Mouse (Mus musculus): ENCODE data around the gene Fam155a.
"Not testable (repeated sequence)": the region's sequence is repeated elsewhere in the genome, so short reads cannot be mapped to it uniquely, and the experiment has no call there.

The Fam155a gene

GRCm38 (mm10) chr8:9404651-9405050 lies 366.3 kb downstream of the Fam155a start:
- no peak for DNase-seq (ENCODE audit: low read depth, low spot score)

GRCm38 (mm10) chr8:9402393-9402792 lies 368.6 kb downstream of the Fam155a start:
- DNase-seq (ENCODE audit: low read depth, low spot score), result no peak

- peak; percentile 67 for DNase-seq (ENCODE audit: low read depth, low spot score)
Observed at GRCm38 (mm10) chr8:9398606-9399263, 372.2 kb downstream of the Fam155a start.

- DNase-seq (ENCODE audit: low read depth, low spot score), result peak; percentile 60
Observed at GRCm38 (mm10) chr8:9398040-9398439, 372.9 kb downstream of the Fam155a start.

GRCm38 (mm10) chr8:9394670-9395069 lies 376.3 kb downstream of the Fam155a start:
- DNase-seq (ENCODE audit: low read depth, low spot score), result peak; percentile 79

GRCm38 (mm10) chr8:9393246-9393645 lies 377.7 kb downstream of the Fam155a start:
- peak; percentile 68 for DNase-seq (ENCODE audit: low read depth, low spot score)

- DNase-seq (ENCODE audit: low read depth, low spot score), result not testable (repeated sequence)
Observed at GRCm38 (mm10) chr8:9390229-9390628, 380.7 kb downstream of the Fam155a start.

- peak; percentile 52 for DNase-seq (ENCODE audit: low read depth, low spot score)
Observed at GRCm38 (mm10) chr8:9369201-9369600, 401.8 kb downstream of the Fam155a start.

GRCm38 (mm10) chr8:9367721-9368120 lies 403.2 kb downstream of the Fam155a start:
- DNase-seq (ENCODE audit: low read depth, low spot score), result peak; percentile 59

GRCm38 (mm10) chr8:9365381-9365780 lies 405.6 kb downstream of the Fam155a start:
- DNase-seq (ENCODE audit: low read depth, low spot score), result no peak

- DNase-seq (ENCODE audit: low read depth, low spot score), result peak; percentile 76
Observed at GRCm38 (mm10) chr8:9348523-9349135, 422.3 kb downstream of the Fam155a start.

GRCm38 (mm10) chr8:9347163-9347562 lies 423.8 kb downstream of the Fam155a start:
- no peak for DNase-seq (ENCODE audit: low read depth, low spot score)

GRCm38 (mm10) chr8:9344136-9344535 lies 426.8 kb downstream of the Fam155a start:
- peak; percentile 54 for DNase-seq (ENCODE audit: low read depth, low spot score)

- peak; percentile 76 for DNase-seq (ENCODE audit: low read depth, low spot score)
Observed at GRCm38 (mm10) chr8:9342998-9343397, 428.0 kb downstream of the Fam155a start.

- DNase-seq (ENCODE audit: low read depth, low spot score), result peak; percentile 55
Observed at GRCm38 (mm10) chr8:9342593-9342992, 428.4 kb downstream of the Fam155a start.

GRCm38 (mm10) chr8:9337905-9338304 lies 433.1 kb downstream of the Fam155a start:
- peak; percentile 34 for DNase-seq (ENCODE audit: low read depth, low spot score)

- no peak for DNase-seq (ENCODE audit: low read depth, low spot score)
Observed at GRCm38 (mm10) chr8:9335933-9336303, 435.0 kb downstream of the Fam155a start.

- DNase-seq (ENCODE audit: low read depth, low spot score), result no peak
Observed at GRCm38 (mm10) chr8:9335285-9335932, 435.6 kb downstream of the Fam155a start.

- peak; percentile 38 for DNase-seq (ENCODE audit: low read depth, low spot score)
Observed at GRCm38 (mm10) chr8:9332766-9333165, 438.2 kb downstream of the Fam155a start.

- no peak for DNase-seq (ENCODE audit: low read depth, low spot score)
Observed at GRCm38 (mm10) chr8:9309456-9309855, 461.5 kb downstream of the Fam155a start.

GRCm38 (mm10) chr8:9303526-9304135 lies 467.3 kb downstream of the Fam155a start:
- DNase-seq (ENCODE audit: low read depth, low spot score), result peak; percentile 27

GRCm38 (mm10) chr8:9295046-9295445 lies 475.9 kb downstream of the Fam155a start:
- DNase-seq (ENCODE audit: low read depth, low spot score), result peak; percentile 60
